Mouse (Mus musculus): ENCODE measurements at regions not wholly inside any gene's neighbourhood (a gene's known extent, or its start where the extent isn't known, plus 50 kb on each side); places are given as distances from the start of the nearest gene placed in this dataset.

DNA sequence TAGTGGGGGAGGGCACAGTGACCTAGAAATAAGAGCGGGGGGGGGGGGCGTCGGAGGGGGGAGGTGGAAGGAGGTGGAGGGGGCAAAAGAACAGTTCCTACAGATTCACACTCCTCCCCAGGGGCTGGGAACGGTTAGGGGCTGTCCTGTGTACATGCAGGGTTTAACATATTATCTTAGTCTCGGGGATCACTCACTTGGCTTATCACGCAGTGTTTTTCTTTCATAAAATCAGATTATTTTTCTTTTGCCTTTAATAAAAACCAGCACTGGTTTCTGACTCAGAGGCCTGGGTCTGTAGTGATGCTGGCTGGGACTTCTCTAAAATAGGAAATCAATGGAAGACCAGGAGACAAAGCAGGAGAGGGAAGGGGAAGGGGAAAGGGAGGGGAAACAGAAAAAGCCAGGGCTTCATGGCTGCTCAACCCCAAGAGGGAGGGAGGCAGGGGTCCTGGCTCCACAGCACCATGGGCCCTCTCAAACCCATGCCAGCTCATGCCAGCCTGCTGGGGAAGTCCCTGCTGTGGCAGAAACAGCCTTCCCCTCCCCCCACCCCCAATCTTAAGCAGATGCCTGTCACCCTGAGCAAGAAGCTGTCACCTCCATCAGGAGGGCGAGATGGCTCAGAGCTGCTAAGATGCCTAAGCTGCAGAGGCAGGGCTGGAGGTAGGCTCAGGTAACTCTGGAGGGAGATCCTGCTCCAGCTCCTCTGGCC, 108.3 kb upstream of the Syt13 start:
- DNase-seq: no peak

DNA sequence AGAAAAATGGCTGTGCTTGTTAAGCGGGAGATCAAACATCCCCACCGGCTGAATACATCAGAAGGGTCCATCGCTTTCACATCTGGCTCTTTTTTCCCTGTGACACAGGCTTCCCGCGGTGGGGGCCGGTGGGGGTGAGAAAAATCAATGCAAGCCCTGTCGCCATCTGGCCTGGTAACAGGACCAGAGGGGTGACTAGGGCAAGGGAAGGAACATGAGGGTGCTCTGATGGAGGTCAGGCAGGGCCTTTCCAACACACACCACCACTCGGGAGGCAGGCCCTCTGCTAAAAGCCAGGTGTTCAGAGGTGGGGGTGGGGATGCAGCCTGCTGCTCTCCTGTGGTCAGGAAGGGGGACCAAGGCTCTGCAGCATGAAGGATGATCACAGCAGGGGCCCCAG, 107.5 kb upstream of the Syt13 start:
- no peak for DNase-seq

GRCm38 (mm10) chr2:92808121-92808520, 106.8 kb upstream of the Syt13 start:
- DNase-seq: no peak

DNA sequence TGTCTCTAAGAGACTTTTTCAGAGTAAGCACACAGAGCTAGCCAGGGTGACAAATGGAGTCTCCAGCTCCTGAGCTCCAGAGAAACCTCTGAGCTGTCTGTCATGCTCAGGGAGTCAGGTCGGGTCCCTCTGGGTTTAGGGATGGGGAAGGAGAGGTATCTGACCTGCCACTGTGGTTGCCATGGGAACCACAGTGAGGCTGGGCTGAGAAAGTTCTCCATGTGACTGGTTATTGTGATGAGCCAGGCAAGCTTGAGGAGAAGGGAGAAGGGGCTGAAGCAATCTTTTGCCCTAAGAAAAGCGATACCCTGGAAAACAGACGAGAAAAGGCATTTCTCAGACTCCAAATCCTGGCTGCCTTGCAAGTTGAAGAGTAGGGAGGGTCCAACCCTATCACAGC, 105.7 kb upstream of the Syt13 start:
- no peak for DNase-seq

DNA sequence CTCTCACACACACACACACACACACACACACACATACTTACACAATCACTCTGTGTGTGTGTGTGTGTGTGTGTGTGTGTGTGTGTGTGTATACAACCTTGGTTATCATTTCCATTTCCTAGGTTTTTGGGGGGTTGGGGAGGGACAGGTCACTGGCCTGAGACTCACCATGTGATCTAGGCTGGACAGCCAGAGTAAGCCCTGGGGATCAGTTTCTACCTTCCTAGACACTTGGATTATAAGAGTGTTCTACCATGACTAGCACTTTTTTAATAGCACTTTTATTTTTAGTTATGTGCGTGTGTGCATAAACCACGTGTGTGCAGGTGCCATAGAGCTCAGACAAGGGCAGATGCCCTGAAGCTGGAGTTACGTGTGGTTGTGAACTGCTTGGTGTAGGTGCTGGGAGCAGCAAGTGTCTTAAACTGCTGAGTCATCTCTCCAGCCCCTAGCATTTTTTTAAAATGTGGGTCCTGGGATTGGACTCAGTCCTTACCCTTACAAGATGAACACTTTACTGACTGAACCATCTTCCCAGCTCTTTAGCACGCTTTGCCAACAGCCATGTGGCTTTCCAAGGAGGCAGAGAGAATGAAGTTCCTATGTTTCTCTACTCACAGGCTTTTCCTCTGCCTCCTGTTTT, 105.1 kb upstream of the Syt13 start:
- no peak for DNase-seq

DNA sequence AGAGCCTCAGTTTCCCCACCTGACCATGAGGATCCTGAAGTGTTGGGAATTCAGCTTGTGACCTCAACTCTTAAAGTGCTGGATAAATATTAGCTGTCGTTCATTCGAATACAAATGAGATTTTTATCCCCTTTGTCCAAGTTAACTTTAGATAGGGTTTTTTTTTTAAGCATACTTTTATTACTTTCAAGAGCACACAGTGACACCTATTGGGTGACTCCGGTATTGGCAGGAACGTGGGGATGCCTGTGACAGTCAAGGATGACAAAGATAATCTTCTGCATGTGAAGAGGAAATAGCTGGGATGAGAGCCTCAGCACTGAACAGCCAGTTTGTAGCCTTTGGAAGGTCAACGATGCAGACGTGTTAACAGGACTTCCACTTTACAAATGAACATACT, 103.9 kb upstream of the Syt13 start:
- peak; percentile 81 for DNase-seq

DNA sequence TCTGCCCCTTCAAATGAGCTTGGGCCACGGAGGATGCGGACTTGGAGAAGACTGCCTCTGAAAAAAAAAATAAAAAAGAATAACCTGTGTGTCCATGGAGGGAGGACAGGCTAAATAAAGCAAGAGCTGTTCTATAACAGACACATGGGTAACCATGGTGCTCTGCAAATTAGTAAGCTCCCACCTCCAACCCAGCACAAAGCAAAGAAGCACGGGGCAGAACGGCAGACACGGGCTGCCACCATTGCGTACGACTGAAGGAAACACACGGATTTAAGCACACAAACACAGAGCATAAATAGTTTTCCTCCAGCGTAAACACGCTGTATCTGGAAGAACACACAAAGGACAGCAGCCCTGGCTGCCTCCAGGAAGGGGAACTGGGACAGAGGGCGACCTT, 101.9 kb upstream of the Syt13 start:
- peak; percentile 31 for DNase-seq

DNA sequence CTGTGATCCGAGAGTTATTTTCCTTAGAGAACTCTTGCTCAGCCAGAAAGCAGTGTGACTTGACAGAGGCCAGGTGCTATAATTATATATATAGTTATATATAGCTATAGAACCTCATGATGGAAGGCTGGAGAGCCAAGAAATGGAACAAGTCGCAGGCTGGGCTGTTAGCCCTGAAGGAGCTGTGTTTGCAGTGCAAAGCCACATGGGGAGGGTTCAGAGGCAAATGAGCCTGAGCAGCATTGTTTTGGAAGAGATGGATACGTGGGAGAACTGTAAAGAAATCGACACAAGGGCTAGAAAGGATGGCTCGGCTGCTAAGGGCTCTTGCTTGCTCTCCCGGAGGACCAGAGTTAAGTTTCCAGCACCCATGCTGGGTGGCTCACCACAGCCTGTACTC, 95.3 kb upstream of the Syt13 start:
- no peak for DNase-seq

GRCm38 (mm10) chr2:92824325-92824724, 90.6 kb upstream of the Syt13 start:
- DNase-seq: peak; percentile 74

- DNase-seq: peak; percentile 47
Observed at GRCm38 (mm10) chr2:92825395-92825794, 89.5 kb upstream of the Syt13 start.

DNA sequence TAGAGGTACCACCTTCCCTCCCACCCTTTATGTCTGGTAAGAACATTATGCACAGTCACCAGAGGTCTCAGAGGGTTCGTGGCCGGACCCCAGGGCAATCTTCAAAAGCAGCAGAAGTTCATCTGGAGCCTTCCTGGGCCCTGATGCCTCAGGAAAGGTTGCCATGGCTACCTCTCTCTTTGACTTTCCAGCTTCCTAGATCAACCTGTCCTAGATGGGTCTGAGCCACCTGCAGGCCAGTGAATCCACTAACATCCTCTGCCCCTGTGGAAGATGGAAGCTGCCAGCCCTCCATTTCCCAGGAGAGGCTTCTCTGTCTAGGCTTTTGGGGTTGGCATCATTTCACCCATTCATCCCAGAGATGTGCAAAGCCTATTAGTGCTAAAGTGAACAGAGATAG, 84.8 kb upstream of the Syt13 start:
- DNase-seq: no peak

DNA sequence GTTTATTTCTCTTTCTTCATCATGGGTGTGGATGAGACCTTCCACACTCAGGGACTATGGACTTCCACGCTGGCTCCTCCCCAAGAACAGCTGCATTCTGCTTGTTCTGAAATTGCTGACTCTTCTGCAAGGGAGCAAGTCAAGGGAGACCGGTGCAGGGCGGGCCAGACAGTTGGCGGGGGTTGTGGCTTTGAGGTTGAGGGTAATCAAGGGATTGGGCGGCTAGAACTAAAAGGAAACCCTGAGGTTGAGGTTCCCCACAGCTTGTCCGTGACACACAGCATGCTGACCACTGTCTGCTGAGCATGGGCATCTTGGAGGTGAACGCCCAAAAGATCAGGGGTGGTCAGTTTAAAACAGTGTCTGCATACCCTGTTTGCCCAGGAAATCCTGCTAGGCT, 83.1 kb upstream of the Syt13 start:
- DNase-seq: peak; percentile 59

GRCm38 (mm10) chr2:92836203-92836602, 78.7 kb upstream of the Syt13 start:
- DNase-seq: no peak

GRCm38 (mm10) chr2:92838012-92838411, 76.9 kb upstream of the Syt13 start:
- DNase-seq: no peak

- peak; percentile 85 for DNase-seq
Observed at GRCm38 (mm10) chr2:92840009-92840408, 74.9 kb upstream of the Syt13 start.

GRCm38 (mm10) chr2:92841626-92842025, 73.3 kb upstream of the Syt13 start:
- no peak for DNase-seq

- DNase-seq: peak; percentile 87
Observed at GRCm38 (mm10) chr2:92845061-92845769, 69.7 kb upstream of the Syt13 start.

GRCm38 (mm10) chr2:92848962-92849361, 65.9 kb upstream of the Syt13 start:
- DNase-seq: no peak

DNA sequence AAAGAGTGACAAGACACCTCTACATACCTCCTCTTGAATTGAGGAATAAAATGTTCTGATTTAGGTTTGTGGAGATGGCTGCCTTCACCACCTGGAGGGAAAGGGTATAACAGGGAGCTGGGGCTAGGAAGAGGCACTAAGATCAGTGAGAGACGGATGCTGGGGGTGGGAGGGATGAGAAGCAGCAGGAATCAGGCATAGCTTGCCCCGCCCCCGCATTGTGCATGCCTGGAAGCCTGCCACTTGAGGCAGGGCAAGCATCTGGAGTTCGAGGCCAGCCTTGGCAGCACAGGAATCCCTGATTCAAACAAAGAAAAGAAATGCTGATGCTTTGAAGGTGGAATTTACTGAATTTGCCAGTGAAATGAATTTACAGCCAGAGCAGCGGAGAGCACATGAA, 63.6 kb upstream of the Syt13 start:
- no peak for DNase-seq

GRCm38 (mm10) chr2:92853175-92853574, 61.7 kb upstream of the Syt13 start:
- DNase-seq: no peak

GRCm38 (mm10) chr2:92854331-92854730, 60.6 kb upstream of the Syt13 start:
- no peak for DNase-seq

GRCm38 (mm10) chr2:92856047-92856446, 58.9 kb upstream of the Syt13 start:
- DNase-seq: no peak

DNA sequence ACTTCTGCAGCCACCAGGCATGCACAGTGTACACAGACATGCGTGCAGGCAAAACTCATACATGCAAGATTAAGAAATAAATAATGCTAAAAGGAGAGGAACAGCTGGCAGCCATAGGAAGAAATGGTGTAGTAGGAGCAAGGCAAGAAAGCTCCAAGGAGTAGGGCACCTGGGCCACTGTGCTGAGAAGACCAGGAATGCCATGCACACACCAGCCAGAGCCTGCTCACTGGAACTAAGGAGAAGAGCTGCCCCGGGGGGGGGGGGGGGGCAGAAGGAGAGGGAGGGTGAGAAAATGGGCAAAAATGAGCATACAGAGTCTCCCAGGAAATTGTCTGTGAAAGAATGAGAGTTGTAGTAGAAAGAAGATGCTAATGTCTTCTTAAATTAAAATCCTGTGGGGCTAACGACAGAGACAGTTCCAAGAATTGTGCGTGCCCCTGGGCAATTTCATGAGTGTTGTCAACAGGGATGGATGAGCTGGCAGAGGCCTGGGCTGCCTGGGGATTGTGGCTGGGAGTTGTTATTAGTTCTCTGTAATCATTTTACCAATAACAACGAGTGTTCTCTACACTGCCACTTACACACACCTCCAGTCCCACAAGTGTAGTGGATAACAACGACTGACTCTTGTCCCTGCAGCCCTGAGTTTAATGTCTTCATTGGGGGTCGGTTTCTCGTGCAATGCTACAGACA, 54.2 kb upstream of the Syt13 start:
- no peak for DNase-seq
